ENCODE assay signal across 32 mouse cellular contexts in the genomic region with DNA sequence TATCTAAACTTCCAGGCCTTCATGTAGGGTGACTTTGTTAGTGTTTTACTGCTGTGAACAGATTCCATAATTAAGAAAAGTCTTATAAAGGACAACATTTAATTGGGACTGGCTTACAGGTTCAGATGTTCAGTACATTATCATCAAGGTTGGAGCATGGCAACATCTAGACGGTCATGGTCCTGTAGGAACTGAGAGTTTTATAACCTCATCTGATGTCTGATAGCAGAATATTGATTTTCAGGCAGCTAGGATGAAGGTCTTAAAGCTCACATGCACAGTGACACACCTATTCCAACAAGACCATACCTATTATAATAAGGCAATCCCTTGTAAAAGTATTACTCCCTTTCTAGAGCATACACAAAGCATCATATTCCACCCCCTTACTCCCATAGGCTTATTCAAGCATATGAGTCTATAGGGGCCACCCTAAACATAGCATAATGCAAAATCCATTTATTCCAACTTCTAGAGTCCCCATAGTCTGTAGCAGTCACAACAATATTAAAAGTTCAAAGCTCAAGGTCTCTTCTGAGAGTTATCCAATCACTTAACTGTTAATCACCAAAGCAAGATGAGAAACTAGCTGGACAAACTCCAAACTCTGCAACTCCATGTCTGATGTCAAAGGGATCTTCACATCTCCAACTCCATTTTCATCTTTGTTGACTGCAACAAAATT.
"Had no signal": no experiment of that assay in that cellular context is flagged by ENCODE, and none has a peak within 500 bp of the region (broad histone marks: within the 10 kb centered on the region; RNA-seq: fewer than 3 reads in every experiment).

No protein-coding gene starts in this region.

- DNase-seq: heart, postnatal 10 days; heart, postnatal 14 days; heart, postnatal 4 days; kidney, adult 11 months; kidney, adult 18-20 months; kidney, adult 2 months; kidney, adult 8-10 months; kidney, adult 9 months; kidney, postnatal 10 days; kidney, postnatal 14 days; kidney, postnatal 25 days; kidney, postnatal 36 days; kidney, postnatal 4 days; layer of hippocampus, adult 9-11 months; layer of hippocampus, postnatal 36 days had no signal

- H3K4me3 ChIP-seq: heart, embryonic 10.5 days; heart, embryonic 12.5 days; heart, embryonic 13.5 days; heart, embryonic 15.5 days; hindbrain, embryonic 10.5 days; hindbrain, embryonic 12.5 days; hindbrain, embryonic 13.5 days; hindbrain, embryonic 15.5 days; kidney, embryonic 15.5 days; layer of hippocampus, adult 2 months; left cerebral cortex, adult 2 months had no signal

- H3K27me3 ChIP-seq: heart, embryonic 12.5 days; heart, embryonic 13.5 days; heart, embryonic 15.5 days; hindbrain, embryonic 12.5 days; hindbrain, embryonic 13.5 days; hindbrain, embryonic 15.5 days; kidney, embryonic 15.5 days had no signal

- H3K4me2 ChIP-seq: heart, embryonic 11.5 days; heart, embryonic 12.5 days; heart, embryonic 13.5 days; heart, embryonic 15.5 days; hindbrain, embryonic 12.5 days; hindbrain, embryonic 13.5 days; hindbrain, embryonic 14.5 days; hindbrain, embryonic 15.5 days; kidney, embryonic 15.5 days had no signal

- H3K4me1 ChIP-seq: heart, embryonic 10.5 days; heart, embryonic 12.5 days; heart, embryonic 13.5 days; heart, embryonic 15.5 days; hindbrain, embryonic 10.5 days; hindbrain, embryonic 12.5 days; hindbrain, embryonic 13.5 days; hindbrain, embryonic 15.5 days; kidney, embryonic 15.5 days had no signal

- H3K27ac ChIP-seq: heart, embryonic 10.5 days; heart, embryonic 13.5 days; heart, embryonic 15.5 days; hindbrain, embryonic 10.5 days; hindbrain, embryonic 12.5 days; hindbrain, embryonic 13.5 days; hindbrain, embryonic 14.5 days; hindbrain, embryonic 15.5 days; hindbrain, postnatal 0 days; kidney, embryonic 15.5 days; kidney, postnatal 0 days; layer of hippocampus, adult 2 months; left cerebral cortex, adult 2 months had no signal

- H3K36me3 ChIP-seq: heart, embryonic 10.5 days; heart, embryonic 12.5 days; heart, embryonic 13.5 days; heart, embryonic 15.5 days; hindbrain, embryonic 10.5 days; hindbrain, embryonic 12.5 days; hindbrain, embryonic 13.5 days; hindbrain, embryonic 15.5 days; kidney, embryonic 15.5 days had no signal

- ATAC-seq: hindbrain, embryonic 16.5 days; hindbrain, postnatal 0 days; inflammation-experienced regulatory T-cells, adult 6 months had no signal

- H3K9me3 ChIP-seq: heart, embryonic 10.5 days; heart, embryonic 12.5 days; heart, embryonic 13.5 days; heart, embryonic 15.5 days; hindbrain, embryonic 10.5 days; hindbrain, embryonic 12.5 days; hindbrain, embryonic 13.5 days; hindbrain, embryonic 15.5 days; kidney, embryonic 15.5 days had no signal

- H3K9ac ChIP-seq: heart, embryonic 12.5 days; heart, embryonic 13.5 days; heart, embryonic 15.5 days; hindbrain, embryonic 12.5 days; hindbrain, embryonic 13.5 days; hindbrain, embryonic 14.5 days; hindbrain, embryonic 15.5 days; kidney, embryonic 15.5 days had no signal
